Mouse (Mus musculus): ENCODE results near the gene Trp53bp2. TPM values are rescaled to one million over a fixed set of nuclear protein-coding genes. Genes with fewer than 3 reads are reported as not detected.

Trp53bp2 gene
- polyA plus RNA-seq, 1 experiment from 2014 or later = 35.7 TPM

DNA sequence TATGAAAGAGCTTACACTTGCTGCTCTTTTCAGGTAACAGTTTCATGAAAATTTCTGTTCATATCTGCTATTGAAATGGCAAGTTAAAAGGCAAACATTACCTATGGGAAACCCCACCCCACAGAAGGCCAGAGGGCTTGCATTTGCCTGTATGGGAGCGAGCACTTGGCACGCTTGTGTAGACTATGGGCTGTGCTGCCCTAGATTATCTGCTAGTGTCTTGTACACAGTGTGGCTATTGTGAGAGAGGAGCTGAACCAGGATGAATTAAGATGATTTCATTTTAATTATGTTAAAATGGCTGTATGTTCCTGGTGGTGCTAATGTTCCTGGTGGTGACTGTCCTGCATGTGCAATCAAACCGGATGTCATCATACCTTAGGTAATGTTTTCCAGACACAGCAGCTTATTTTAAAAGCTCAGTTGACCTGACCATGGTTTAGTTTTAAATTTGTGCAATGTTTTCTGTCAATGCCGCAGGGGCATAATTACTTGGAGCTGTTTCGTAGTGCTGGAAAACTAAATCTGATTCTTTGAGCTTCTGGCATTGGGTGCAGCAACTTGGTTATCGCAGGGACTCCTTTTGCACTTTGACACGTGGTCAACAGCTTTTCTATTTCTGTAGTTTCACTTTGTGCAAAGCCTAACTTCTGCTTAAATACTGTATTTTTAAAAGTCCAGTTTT lies 3.8 kb downstream of the Trp53bp2 start:
- Histone ChIP-seq H3K4me3 (ENCODE audit: low read depth, low read length) (no peak overlapping the region), H3K9me3 (ENCODE audit: control insufficient read depth, low read length) (no peaks in the 10 kb centered on the region), H3K36me3 (ENCODE audit: control insufficient read depth, insufficient read depth, low read length) (no peaks in the 10 kb centered on the region), H3K27me3 (ENCODE audit: control insufficient read depth, insufficient read depth, low read length) (no peaks in the 10 kb centered on the region), H3K4me1 (replicated peaks; ENCODE audit: control insufficient read depth, insufficient read depth, low read length) (peaks cover 3% of the 10 kb centered on the region; the same call in 1 of the 2 replicates), H3K4me2 (ENCODE audit: low read depth, low read length, severe bottlenecking) (no peak overlapping the region), H3K27ac (ENCODE audit: low read depth, low read length) (no peak overlapping the region), H3K9ac (ENCODE audit: low read length) (no peak overlapping the region)
- DNase-seq (ENCODE audit: low spot score) (no peak), ATAC-seq (replicated peaks; ENCODE audit: low FRiP score) (no peak)
- 81% methylated on average over 7 of the region's 7 CpGs for whole genome bisulfite sequencing

DNA sequence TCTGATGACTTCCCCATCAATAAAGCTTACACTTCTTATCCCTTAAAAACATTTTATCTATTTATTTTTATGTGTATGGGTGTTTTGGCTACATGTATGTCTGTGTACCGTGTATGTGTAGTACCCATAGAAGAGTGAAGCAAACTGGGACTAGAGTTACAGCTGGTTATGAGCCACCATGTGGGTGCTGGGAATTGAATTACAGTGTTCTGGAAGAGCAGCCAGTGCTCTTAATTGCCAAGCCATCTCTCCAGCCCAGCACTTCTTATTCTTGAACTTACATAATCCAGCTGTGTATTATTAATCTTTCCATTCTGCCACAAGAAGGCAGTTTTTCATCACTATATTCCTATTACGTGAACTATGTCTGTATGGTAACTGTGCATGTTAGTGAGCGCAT lies 10.5 kb downstream of the Trp53bp2 start:
- no peaks in the 10 kb centered on the region for H3K4me1 ChIP-seq (replicated peaks; ENCODE audit: control insufficient read depth, insufficient read depth, low read length)
- H3K27ac ChIP-seq (ENCODE audit: low read depth, low read length) = no peak overlapping the region
- H3K36me3 ChIP-seq (ENCODE audit: control insufficient read depth, insufficient read depth, low read length) = no peaks in the 10 kb centered on the region
- no peak overlapping the region for H3K9ac ChIP-seq (ENCODE audit: low read length)
- ATAC-seq (replicated peaks; ENCODE audit: low FRiP score) = no peak
- no peak for DNase-seq (ENCODE audit: low spot score)
- no peaks in the 10 kb centered on the region for H3K9me3 ChIP-seq (ENCODE audit: control insufficient read depth, low read length)
- no peak overlapping the region for H3K4me3 ChIP-seq (ENCODE audit: low read depth, low read length)
- H3K27me3 ChIP-seq (ENCODE audit: control insufficient read depth, insufficient read depth, low read length) = no peaks in the 10 kb centered on the region
- H3K4me2 ChIP-seq (ENCODE audit: low read depth, low read length, severe bottlenecking) = no peak overlapping the region
- 82% methylated on average over 3 of the region's 3 CpGs for WGBS

DNA sequence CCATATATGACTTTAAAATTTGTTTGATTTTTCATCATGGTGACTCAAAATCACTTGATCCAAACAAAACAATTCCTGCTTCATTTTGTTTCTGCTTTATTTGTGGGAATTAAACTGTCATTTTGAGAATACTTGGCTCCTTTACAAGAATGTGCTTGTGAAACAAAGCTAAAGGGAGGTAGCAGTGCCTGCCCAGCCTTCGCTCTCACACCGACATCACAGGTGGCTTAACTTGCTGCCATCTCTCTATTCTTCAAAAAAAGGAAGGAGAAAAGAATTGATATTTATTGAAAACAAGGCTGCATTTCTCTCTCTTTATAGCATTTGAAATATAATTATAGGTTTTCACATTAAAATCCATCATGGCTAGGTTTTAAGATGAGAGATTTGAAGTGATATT lies 15.3 kb downstream of the Trp53bp2 start:
- Histone ChIP-seq H3K4me3 (ENCODE audit: low read depth, low read length) (no peak overlapping the region), H3K4me2 (ENCODE audit: low read depth, low read length, severe bottlenecking) (no peak overlapping the region), H3K36me3 (ENCODE audit: control insufficient read depth, insufficient read depth, low read length) (no peaks in the 10 kb centered on the region), H3K9me3 (ENCODE audit: control insufficient read depth, low read length) (no peaks in the 10 kb centered on the region), H3K9ac (ENCODE audit: low read length) (no peak overlapping the region), H3K27ac (ENCODE audit: low read depth, low read length) (no peak overlapping the region), H3K27me3 (ENCODE audit: control insufficient read depth, insufficient read depth, low read length) (no peaks in the 10 kb centered on the region), H3K4me1 (replicated peaks; ENCODE audit: control insufficient read depth, insufficient read depth, low read length) (no peaks in the 10 kb centered on the region)
- DNase-seq (ENCODE audit: low spot score) (no peak), ATAC-seq (replicated peaks; ENCODE audit: low FRiP score) (no peak)
- WGBS = 94% methylated on average over 2 of the region's 2 CpGs

DNA sequence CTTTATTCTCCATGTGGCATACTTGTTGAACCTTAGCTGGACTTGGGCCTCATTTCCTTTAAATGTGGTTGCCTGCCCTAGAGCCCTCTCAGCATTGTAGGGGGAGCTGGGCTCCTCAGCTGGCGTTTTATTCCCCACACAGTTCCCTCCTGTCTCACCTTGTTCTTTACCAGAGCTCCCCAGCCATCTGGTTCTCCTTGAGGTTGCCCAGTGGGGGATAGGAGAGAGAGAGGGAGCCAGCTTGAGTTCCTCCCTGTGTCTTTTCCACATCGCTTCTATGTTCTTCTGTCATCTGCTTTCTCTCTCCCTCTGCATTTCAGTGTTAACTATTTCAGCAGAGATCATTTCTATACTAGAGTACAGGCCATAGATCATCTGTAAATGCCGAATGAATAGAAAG lies 16.2 kb downstream of the Trp53bp2 start:
- Histone ChIP-seq H3K36me3 (ENCODE audit: control insufficient read depth, insufficient read depth, low read length) (no peaks in the 10 kb centered on the region), H3K27me3 (ENCODE audit: control insufficient read depth, insufficient read depth, low read length) (no peaks in the 10 kb centered on the region), H3K4me3 (ENCODE audit: low read depth, low read length) (no peak overlapping the region), H3K9me3 (ENCODE audit: control insufficient read depth, low read length) (no peaks in the 10 kb centered on the region), H3K9ac (ENCODE audit: low read length) (no peak overlapping the region), H3K4me2 (ENCODE audit: low read depth, low read length, severe bottlenecking) (no peak overlapping the region), H3K4me1 (replicated peaks; ENCODE audit: control insufficient read depth, insufficient read depth, low read length) (no peaks in the 10 kb centered on the region), H3K27ac (ENCODE audit: low read depth, low read length) (no peak overlapping the region)
- 75% methylated on average over 3 of the region's 3 CpGs for WGBS
- no peak for ATAC-seq (replicated peaks; ENCODE audit: low FRiP score)
- no peak for DNase-seq (ENCODE audit: low spot score)

DNA sequence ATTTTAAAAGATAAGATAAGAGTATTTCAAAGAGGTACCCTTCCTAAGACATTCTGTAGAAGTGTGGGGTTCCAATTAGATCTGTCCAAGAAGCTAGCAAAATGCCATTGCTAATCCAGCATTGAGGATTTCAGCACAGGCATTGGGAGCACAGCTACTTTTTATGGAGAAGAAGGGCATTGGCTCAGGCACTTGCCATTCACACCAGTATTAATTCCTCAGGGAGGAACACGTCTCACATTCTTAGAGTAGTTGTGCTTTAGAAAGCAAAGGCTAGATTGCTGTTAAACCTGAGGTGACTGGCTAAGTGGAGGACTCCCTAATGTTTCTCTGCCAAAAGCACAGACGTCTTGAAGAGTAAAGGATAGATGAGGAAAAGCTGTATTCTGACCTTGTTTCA lies 17.5 kb downstream of the Trp53bp2 start:
- ATAC-seq (replicated peaks; ENCODE audit: low FRiP score) = no peak
- Histone ChIP-seq H3K9ac (ENCODE audit: low read length) (no peak overlapping the region), H3K27ac (ENCODE audit: low read depth, low read length) (no peak overlapping the region), H3K4me3 (ENCODE audit: low read depth, low read length) (no peak overlapping the region), H3K36me3 (ENCODE audit: control insufficient read depth, insufficient read depth, low read length) (no peaks in the 10 kb centered on the region; the same call in 1 of the 2 replicates), H3K9me3 (ENCODE audit: control insufficient read depth, low read length) (no peaks in the 10 kb centered on the region), H3K4me1 (replicated peaks; ENCODE audit: control insufficient read depth, insufficient read depth, low read length) (no peaks in the 10 kb centered on the region), H3K4me2 (ENCODE audit: low read depth, low read length, severe bottlenecking) (no peak overlapping the region), H3K27me3 (ENCODE audit: control insufficient read depth, insufficient read depth, low read length) (no peaks in the 10 kb centered on the region)
- no peak for DNase-seq (ENCODE audit: low spot score)
- 51% methylated on average over 2 of the region's 2 CpGs for WGBS

DNA sequence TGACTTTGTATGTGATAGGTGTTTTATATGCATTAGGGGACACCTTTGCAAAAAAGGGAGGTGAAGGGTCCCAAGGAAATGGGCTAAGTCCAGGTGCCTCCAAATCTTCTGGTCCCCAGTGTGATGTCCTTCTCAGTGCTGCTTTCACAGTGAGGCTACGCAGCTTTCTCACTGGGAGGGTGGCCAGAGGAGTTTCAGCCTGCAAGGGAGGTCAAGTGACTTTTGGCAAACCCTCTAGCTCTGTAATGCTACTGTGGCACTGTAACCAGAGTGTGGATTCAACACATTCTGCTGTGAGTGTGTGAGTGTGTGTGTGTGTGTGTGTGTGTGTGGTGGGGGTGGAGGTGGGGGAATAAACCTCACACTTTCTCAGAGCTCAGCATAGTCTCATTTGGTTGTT lies 18.5 kb downstream of the Trp53bp2 start:
- no peak overlapping the region for H3K27ac ChIP-seq (ENCODE audit: low read depth, low read length)
- no peak overlapping the region for H3K9ac ChIP-seq (ENCODE audit: low read length)
- ATAC-seq (replicated peaks; ENCODE audit: low FRiP score) = no peak
- H3K36me3 ChIP-seq (ENCODE audit: control insufficient read depth, insufficient read depth, low read length) = peaks cover 8% of the 10 kb centered on the region; the same call in 1 of the 2 replicates
- H3K27me3 ChIP-seq (ENCODE audit: control insufficient read depth, insufficient read depth, low read length) = no peaks in the 10 kb centered on the region
- 86% methylated on average over 1 of the region's 1 CpGs for WGBS
- H3K9me3 ChIP-seq (ENCODE audit: control insufficient read depth, low read length) = no peaks in the 10 kb centered on the region
- DNase-seq (ENCODE audit: low spot score) = no peak
- no peak overlapping the region for H3K4me2 ChIP-seq (ENCODE audit: low read depth, low read length, severe bottlenecking)
- no peaks in the 10 kb centered on the region for H3K4me1 ChIP-seq (replicated peaks; ENCODE audit: control insufficient read depth, insufficient read depth, low read length)
- no peak overlapping the region for H3K4me3 ChIP-seq (ENCODE audit: low read depth, low read length)

DNA sequence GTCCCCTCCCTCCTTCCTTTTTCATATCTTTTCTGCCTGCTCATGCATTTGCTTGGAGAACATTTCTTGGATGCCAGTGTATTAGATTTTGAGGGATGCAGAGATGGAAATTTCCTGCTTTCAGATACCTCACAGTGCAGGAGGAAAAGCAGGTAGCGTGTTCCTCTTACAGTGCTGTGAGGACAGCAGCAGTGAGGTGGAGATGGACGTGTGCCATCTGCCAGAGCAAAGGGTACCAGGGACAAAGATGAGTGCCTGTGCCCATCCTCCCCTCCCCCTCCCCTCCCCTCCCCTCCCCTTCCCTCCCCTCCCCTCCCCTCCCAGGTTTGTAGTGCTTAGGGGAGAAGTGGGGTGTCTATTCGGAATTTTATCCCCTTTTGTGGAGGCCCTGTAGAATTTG lies 20.9 kb downstream of the Trp53bp2 start:
- H3K4me2 ChIP-seq (ENCODE audit: low read depth, low read length, severe bottlenecking) = no peak overlapping the region
- no peak for DNase-seq (ENCODE audit: low spot score)
- 86% methylated on average over 3 of the region's 3 CpGs for WGBS
- H3K36me3 ChIP-seq (ENCODE audit: control insufficient read depth, insufficient read depth, low read length) = peaks cover 8% of the 10 kb centered on the region; the same call in 1 of the 2 replicates
- H3K4me1 ChIP-seq (replicated peaks; ENCODE audit: control insufficient read depth, insufficient read depth, low read length) = no peaks in the 10 kb centered on the region
- H3K9ac ChIP-seq (ENCODE audit: low read length) = no peak overlapping the region
- H3K27me3 ChIP-seq (ENCODE audit: control insufficient read depth, insufficient read depth, low read length) = no peaks in the 10 kb centered on the region
- no peak for ATAC-seq (replicated peaks; ENCODE audit: low FRiP score)
- no peaks in the 10 kb centered on the region for H3K9me3 ChIP-seq (ENCODE audit: control insufficient read depth, low read length)
- H3K27ac ChIP-seq (ENCODE audit: low read depth, low read length) = no peak overlapping the region
- no peak overlapping the region for H3K4me3 ChIP-seq (ENCODE audit: low read depth, low read length)

DNA sequence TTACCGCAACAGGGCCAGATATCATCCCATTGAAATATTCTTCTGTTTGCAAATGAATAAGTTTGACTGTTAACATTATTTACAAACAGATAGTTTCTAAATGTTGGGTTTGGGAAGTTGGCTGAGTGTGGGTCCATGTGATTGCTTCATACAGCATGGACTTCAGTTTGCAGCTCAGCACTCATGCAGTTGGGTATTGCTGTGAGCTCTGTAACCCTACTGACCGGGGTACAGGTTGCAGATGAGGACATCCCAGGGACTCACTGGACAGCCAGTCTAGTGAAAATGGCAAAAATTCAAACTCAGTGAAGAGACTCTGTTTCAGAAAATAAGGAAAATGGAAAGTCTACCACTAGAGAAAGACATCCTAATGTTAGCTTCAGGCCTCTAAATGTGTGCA lies 21.7 kb downstream of the Trp53bp2 start:
- ATAC-seq (replicated peaks; ENCODE audit: low FRiP score) (no peak), DNase-seq (ENCODE audit: low spot score) (no peak)
- no peaks in the 10 kb centered on the region for H3K27me3 ChIP-seq (ENCODE audit: control insufficient read depth, insufficient read depth, low read length)
- H3K4me2 ChIP-seq (ENCODE audit: low read depth, low read length, severe bottlenecking) = no peak overlapping the region
- H3K36me3 ChIP-seq (ENCODE audit: control insufficient read depth, insufficient read depth, low read length) = peaks cover 8% of the 10 kb centered on the region; the same call in 1 of the 2 replicates
- no peak overlapping the region for H3K9ac ChIP-seq (ENCODE audit: low read length)
- 94% methylated on average over 2 of the region's 2 CpGs for WGBS
- H3K4me1 ChIP-seq (replicated peaks; ENCODE audit: control insufficient read depth, insufficient read depth, low read length) = no peaks in the 10 kb centered on the region
- H3K4me3 ChIP-seq (ENCODE audit: low read depth, low read length) = no peak overlapping the region
- no peak overlapping the region for H3K27ac ChIP-seq (ENCODE audit: low read depth, low read length)
- H3K9me3 ChIP-seq (ENCODE audit: control insufficient read depth, low read length) = no peaks in the 10 kb centered on the region

DNA sequence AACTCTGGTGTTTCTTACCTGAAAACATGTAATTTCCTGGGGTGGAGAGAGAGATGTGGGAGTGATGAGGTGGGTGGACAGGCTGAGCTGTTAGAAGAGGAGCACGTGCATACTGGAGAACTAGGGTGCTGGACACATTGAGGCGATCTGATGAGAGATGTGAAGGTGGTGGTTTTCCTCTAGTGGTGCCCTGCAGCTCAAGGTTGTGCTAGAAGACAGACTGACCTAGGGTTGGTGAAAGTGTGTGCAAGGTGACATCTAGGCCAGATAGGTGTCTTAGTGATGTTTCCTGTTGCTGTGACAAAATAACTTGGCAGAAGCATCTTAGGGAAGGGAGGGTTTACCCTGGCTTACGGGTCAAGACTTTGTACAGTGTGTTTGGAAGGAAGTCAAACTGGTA lies 23.1 kb downstream of the Trp53bp2 start:
- no peak overlapping the region for H3K4me3 ChIP-seq (ENCODE audit: low read depth, low read length)
- DNase-seq (ENCODE audit: low spot score) (no peak), ATAC-seq (replicated peaks; ENCODE audit: low FRiP score) (no peak)
- no peaks in the 10 kb centered on the region for H3K27me3 ChIP-seq (ENCODE audit: control insufficient read depth, insufficient read depth, low read length)
- 94% methylated on average over 3 of the region's 3 CpGs for WGBS
- no peaks in the 10 kb centered on the region for H3K4me1 ChIP-seq (replicated peaks; ENCODE audit: control insufficient read depth, insufficient read depth, low read length)
- no peak overlapping the region for H3K4me2 ChIP-seq (ENCODE audit: low read depth, low read length, severe bottlenecking)
- H3K9me3 ChIP-seq (ENCODE audit: control insufficient read depth, low read length) = no peaks in the 10 kb centered on the region
- H3K36me3 ChIP-seq (ENCODE audit: control insufficient read depth, insufficient read depth, low read length) = peaks cover 8% of the 10 kb centered on the region; the same call in 1 of the 2 replicates
- H3K9ac ChIP-seq (ENCODE audit: low read length) = no peak overlapping the region
- H3K27ac ChIP-seq (ENCODE audit: low read depth, low read length) = no peak overlapping the region

Measured in forebrain, embryonic 11.5 days (tissue).